Mouse (Mus musculus): Measurements from ENCODE around the gene Tecpr1.

DNA sequence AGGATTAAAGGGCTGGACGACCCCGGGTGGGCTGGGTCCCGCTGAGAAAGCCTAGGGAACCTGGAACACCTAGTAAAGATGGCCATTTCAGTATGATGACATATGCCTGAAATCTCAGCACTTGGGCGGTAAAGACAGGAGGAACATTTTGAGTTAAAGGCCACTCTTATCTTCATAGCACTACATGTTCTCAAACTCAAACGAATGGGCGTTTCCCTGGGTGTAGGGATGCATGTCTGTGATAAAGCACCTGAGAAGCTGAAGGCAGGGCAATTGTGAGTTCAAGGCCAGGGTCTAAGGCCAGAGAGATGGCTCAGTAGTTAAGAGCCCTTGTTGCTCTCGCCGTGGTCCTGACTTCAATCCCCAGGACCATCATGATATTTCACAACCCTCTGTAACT lies 47.0 kb upstream of the Tecpr1 start:
- TF ChIP-seq GATA1 (IDR thresholded peaks at IDR 0.05; ENCODE audit: borderline replicate concordance, low read length), result no peak
- no peak for TF ChIP-seq FLI1 (IDR thresholded peaks at IDR 0.05; ENCODE audit: low read length)
